Mouse (Mus musculus) c-Kit-positive CD71-positive TER-119-positive erythroid progenitor cells, embryonic 14.5 days (primary cell): ENCODE measurements at regions not wholly inside any gene's neighbourhood (a gene's known extent, or its start where the extent isn't known, plus 50 kb on each side); places are given as distances from the start of the nearest gene placed in this dataset.
A peak's percentile ranks its signal among the peaks of the same experiment; 100 is the strongest.
"Not testable (repeated sequence)": the region's sequence is repeated elsewhere in the genome, so short reads cannot be mapped to it uniquely, and the experiment has no call there.

Source experiments
- DNase-seq: peaks from one replicate; pipeline ENCODE4 v3.0.0-alpha.2; 2013; ENCODE audit warnings: low spot score

DNA sequence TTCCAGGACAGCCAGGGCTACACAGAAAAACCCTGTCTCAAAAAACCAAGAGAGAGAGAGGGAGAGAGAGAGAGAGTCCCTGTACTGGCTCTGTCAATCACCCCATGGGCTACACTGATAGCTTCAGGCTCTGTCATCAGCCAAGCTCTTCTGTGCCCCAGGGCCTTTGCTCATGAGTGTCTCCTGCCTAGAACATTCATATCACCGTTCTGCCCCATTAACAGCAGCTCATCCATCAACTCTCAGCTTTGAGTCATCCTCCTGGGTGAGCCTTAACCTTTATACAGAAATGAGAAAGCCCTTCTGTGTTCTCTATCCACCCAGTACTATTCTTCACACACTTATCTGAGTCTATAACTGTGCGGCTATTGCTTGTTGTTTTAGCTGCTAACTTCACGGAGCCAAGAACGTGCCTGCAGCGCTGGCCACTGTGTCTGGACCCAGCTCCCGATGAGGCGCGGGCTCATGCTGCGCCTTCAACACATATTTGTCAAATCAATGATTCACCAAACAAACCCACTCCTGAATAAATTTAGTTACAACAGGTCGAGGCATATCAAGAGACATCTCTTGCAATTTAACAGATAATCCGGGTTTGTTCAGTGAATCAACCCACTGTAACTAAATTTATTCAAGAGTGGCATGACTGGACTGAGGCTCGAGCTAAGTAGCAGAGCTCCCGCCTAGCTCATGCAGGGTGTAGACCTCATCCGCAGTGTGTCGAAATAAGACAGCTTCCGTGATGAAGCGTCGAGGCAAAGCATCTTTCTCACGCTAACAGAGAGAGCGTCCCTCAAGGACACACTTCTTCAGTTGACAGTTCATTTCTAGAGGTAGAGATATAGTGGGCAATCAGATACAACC is 152.1 kb downstream of the Katnal1 start:
- no peak for DNase-seq

DNA sequence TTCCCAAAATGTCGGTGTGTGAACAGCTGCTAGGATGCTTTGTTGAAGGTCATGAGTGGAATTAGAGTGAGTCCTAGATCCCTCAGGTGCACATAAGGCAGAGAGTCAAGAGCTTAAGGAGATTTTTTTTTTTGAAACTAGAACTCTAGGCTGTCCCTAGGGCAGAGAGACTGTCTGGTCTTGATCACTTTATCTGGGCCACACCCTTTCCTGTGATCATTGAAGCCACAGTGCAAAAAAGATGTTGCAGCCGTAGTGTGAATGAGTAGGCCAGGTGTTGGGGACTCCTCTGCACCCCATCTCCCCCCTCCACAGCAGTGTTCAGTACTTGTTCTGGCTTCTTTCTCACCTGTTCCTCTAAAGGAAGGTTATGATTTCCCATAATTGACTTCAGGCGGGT is 153.9 kb downstream of the Katnal1 start:
- peak; percentile 17 for DNase-seq

DNA sequence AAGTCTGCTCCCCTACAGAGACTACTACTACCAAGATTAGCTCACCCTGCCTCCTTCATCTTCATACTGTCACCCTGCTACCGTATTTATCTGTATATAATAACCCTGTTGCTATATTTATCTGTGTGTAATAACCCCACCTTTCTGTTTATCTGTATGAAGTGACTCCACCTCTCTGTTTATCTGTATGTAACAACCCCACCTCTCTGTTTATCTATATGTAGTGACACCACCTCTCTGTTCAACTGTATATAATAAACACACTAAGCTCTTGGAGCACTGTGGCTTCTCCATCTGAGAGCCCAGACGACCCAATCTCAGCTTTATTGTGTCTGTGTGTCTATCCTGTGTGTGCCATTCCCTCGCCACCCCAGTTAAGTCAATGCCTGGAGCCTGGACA is 154.7 kb downstream of the Katnal1 start:
- peak; percentile 40 for DNase-seq

DNA sequence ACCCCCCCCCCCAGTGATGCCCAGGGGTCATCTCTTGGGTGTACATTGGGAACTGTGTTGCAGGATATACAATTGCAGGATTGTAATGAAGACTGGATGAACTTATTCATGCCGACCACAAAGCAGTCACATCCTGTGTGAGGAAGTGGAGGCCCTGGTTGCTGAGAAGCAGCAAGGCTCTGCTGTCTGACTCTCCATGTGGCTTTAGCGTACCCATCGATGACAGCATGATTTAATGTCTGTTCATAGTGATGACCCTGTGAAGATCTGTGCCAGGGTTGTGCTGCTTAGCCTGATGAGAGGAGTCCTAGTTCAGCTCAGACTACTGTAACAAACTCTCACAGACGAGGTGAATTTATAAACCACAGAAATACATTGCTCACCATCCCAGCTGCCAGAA is 159.7 kb downstream of the Katnal1 start:
- DNase-seq: no peak

DNA sequence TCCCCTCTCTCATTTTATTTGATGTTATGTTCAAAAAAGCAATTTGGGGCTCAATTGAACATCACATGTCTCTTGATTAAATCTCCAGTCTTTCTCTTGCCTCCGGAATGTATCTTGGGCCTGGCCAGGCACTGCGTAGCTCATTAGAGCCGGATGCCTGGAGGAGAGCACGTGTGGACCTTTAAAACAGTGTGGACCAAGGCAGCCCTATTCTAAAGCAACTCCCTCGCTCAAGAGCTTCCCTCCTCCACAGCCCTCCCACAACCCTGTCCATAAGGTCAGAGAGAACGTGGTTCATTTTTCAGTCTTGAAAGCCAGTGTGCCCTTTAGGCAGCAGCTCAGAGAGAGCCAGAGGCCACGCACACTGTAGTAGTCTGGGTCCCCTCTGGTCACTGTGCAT is 160.8 kb downstream of the Katnal1 start:
- no peak for DNase-seq

DNA sequence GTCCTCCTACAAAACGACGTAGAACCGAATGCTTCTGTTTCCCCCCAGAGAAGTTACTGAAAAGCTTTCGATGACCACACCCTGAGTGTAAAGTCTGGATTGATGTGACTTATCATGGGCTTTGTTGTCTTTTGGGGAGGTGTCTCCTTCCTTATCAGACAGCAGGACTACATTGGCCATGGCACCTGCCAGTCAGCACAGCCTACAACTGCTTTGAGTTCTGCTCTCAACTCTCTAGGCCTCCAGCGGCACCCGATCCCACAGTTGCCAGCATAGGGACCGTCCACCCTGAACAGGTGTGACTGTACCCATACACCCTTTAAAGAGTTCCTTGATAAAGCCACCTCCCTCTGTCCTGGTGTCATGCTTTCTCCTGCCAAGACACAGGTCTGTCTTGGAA is 163.1 kb downstream of the Katnal1 start:
- no peak for DNase-seq

DNA sequence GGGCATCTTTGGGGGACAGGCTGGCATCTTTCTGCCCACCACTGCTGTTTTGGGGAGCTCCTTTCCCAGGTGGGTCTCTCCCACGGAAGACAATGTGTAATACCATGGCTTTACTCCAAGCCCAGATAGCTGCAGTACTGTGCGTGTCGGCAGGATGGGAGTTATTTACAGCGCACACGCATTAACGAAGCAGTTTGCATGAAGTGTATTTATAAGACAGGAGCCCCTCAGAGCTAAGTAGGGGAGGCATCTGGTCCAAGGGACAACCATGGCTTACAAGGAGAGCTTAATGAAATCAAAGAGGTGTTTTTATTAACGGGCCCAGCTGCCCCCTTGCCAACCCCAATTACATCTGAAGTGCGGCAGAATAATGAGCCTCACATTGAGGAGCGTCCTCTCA is 169.0 kb downstream of the Katnal1 start:
- no peak for DNase-seq

DNA sequence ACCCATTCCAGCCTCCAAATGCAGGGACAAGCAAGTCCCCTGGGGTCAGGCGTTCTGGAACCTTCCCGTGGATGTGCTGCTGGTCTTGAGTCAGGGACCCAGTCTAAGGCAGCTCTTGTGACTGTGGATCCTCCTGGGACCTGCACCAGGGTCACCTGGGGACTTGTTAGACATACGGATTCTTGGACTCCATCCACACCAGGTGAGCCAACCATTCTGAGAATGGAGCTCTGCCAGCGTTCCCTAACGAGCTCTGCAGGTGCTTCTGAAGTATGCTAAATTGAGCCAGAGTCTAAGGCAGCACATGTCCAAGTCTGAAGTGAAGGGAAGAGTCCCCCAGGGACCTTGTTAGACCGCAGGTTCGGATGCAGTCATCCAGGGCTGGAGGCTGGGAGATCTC is 170.3 kb downstream of the Katnal1 start:
- DNase-seq: no peak

DNA sequence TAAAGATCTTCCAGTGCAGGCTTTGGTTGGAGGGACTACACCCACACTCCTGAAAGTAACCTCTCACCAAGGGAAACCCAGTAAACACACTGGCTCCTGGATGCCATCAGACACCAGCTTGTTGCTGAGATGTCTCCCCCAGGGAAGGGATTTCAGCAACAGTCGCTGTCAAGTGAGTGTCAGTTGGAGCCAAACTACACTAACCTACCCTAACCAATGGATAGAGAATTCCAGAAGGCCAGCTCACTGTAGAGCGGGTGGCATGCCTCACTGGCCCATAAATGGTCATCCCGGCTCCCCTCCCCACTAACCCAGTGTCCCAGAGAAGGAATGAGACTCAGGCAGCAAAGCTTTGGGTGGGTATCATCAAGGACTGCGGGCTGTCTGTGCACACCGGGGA is 171.4 kb downstream of the Katnal1 start:
- DNase-seq: no peak

DNA sequence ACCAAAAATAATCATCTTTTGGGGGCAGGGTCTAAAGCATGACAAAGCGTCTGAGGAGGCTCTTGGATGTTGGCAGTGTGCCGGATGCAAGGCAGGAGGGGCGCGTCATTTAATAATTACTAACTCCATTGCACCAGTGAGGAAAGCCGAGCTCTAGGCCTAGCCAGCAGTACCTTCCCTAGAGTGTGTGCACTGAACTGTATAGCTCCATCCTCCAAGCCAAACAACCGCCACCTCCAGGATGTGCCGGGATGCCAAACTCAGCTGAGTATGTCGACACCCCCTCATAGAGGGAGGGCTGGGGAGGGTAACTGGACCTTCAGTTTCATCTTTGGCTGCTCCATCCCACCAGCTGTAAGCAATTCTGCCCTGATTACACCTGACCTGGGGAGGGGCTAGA is 171.9 kb downstream of the Katnal1 start:
- DNase-seq: no peak

DNA sequence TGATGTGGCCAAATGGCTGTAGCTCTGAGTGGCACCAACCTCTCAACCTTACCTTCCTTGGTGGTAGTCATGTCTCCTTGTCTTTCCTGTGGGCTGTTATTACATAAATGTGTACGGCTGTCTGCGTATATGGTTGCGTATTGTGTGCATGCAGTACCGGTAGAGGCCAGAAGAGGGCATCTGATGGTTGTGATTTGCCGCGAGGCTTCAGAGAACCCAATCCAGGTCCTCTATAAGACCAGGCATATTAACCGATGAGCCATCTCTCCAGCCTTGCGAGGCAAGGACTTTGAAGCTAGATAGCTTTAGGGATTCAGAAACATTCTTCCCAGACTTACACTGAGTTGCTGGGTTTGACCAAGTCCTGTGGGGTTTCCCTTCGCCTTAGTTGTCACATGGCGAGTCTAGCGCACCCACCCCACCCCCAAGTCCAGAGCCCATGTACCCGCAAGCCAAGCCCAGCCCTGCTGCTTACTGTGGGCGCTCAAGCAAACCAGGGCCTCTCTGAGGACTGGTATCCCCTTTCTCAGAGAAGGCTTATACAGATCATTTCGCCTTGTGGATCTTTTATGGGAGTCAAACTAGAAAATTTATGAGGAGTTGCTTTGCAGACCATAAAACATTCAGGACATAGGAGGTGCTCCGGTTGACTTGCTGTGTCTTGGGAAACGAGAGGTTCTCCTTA is 172.7 kb downstream of the Katnal1 start:
- no peak for DNase-seq

DNA sequence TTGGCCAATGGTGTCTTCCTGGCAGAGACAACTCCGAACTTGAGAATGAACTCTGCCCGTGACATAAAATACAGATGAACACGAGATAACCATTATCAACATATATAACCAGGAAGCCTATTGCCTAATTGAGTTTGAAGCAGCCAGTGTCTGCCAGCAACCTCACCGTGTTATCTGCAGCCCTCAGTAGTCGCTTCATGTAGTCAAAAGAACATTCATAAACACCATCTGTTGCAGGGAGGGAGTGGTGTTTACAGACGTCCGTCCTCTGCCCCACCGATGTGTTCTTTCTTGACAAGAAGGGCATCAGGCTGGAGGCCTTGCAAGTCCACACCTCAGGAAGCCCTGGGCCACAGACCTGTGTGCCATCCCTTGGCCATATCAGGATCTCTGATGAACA is 173.3 kb downstream of the Katnal1 start:
- DNase-seq: no peak

DNA sequence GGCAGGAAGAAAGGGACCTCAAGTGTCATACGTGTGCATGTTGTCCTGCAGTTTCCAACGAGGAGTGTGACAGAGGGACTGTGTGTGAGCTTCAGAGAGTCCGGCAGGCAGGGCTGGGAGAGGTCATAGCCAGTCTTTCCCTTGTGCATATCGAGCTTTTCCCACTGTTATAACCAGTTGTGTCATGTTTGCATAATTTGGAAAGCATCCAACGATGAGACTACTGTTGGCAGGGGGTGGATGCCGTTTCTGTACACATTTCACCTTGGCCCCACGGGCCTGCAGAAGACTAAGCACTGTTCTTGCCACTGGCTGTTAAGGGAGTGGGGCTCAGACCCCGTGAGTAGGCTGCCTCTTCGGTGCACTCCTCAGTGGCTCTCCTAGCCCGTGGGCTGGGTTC is 174.2 kb downstream of the Katnal1 start:
- no peak for DNase-seq

DNA sequence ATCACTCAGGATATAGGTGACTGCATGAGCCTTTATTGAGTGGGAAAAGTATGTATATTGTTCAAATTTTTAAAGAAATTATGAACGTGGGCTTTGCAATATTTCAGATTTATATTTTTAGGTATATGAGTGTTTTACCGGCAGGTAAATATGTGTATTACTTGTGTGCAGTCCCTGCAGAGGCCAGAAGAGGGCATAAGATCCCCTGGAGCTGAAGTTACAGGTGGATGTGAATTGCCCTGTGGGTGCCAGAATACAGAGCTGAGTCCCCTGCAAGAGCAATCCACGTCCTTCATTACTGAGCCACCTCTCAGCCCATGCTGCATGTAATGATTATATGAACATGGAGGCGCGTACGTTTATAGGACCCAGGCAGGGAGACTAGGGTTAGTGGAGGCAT is 174.8 kb downstream of the Katnal1 start:
- DNase-seq: no peak

DNA sequence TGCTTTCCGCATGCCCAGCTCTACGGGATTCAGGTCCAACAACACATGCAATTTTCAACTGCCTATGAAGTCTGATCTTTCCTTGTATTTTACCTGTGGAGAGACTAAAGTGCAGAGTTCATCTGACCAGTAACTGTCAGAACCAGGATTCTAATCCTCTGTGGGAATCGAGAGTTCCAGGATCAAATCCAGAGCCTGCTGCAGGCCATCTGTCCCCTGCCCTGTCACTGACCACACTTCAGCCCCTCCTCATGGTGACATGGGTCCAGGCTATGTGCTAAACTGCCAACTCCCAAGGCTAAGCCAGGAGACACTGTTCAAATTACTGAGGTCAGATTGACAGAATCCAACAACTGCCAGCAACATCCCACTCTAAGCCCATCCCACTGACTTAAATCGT is 175.7 kb downstream of the Katnal1 start:
- DNase-seq: no peak

DNA sequence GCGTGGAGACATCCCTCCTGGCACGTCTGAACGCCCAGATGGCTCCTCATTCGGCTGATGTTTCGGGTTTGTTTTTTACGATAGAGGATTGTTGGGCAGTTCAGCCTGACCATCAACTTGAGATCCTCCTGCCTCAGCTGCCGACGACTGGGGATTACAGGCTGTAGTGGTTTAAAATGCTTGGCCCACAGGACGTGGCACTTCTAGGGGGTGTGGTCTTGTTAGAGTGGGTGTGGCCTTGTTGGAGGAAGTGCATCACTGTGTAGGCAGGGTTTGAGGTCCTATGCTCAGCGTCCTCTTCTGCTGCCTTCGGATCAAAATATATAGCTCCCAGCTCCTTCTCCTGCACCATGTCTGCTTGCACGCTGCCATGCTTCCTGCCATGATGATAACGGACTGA is 177.1 kb downstream of the Katnal1 start:
- no peak for DNase-seq

DNA sequence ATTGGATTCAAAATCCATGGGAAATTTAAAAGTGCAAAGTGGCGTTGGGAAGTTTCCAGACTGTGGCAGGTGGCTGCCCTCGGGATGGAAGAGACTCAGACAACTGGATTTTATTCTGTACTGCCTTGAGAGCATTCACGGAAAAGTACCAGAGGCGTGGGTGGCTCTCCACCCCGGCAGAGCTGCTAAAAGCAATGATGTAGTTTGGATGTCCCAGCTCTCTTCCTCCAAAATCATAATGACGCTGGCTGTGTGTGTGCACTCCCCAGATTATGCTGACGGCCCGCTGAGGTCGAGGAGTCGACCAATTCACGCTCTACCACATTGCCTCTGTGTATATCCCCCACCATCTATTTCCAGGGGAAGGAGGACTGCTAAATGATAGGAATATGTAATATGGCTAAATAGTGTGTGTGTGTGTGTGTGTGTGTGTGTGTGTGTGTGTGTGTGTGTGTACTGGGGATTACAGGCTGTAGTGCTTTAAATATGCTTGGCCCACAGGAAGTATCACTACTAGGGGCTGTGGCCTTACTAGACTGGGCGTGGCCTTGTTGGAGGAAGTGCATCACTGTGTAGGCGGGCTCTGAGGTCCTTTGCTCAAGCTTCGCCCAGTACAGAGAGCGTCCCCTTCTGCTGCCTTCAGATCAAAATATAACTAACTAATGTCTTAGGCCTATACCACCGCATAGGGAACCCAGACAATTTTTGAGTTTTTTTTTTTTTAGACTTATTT is 179.0 kb downstream of the Katnal1 start:
- no peak for DNase-seq

DNA sequence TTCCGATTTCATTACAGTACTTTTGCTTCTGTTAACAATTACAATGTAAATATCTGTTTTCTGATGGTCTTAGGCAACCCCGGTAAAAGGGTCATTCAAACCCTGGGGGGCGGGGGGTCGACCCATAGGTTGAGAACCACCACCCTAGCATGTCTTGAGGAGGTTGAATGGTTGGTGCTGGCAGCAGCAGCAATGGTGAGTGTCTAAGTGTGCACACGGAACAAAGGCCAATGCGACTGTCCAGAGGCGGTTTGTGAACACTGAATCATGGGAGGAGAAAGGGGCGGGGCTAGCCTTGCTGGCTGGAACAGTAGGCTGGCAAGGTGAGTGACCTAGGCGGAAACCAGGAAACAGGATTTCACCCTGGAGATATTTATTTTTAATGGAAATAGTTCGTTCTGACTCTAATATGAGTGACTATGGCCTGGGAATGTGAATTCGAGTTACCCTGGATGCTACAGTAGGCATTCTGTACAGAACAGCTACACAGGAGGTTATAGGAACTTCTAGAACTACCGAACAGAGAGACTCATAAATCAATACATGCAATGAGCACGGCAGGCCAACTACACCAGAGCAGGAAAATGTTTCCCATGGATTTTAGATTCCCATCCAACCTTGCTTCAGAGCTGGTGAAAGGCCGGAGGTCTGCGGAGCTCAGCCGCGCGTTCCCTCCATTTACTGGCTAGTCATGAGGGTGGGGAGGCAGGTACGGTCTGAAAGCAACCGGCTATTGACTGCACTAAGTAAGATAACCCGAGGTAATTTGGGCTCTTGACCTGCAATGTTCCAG is 181.0 kb downstream of the Katnal1 start:
- DNase-seq: no peak

DNA sequence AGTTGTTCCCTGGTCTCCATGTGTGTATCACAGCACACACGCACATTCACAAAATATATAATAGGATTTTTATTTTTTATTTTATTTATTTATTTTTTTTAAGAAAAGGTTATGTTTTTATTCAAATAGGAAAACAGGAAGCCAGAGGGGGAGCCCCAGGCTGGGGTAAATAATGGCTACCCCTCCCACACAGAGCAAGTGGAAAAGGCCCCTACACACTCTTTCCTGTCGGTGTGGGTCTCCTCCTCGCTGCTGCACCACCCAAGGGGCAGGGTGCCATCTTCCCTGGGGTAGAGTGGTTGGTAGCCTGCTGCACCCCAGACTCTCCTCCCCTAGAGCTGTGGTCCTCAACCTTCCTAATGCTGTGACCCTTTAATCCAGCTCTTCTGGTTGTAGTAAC is 181.6 kb downstream of the Katnal1 start:
- DNase-seq: no peak

DNA sequence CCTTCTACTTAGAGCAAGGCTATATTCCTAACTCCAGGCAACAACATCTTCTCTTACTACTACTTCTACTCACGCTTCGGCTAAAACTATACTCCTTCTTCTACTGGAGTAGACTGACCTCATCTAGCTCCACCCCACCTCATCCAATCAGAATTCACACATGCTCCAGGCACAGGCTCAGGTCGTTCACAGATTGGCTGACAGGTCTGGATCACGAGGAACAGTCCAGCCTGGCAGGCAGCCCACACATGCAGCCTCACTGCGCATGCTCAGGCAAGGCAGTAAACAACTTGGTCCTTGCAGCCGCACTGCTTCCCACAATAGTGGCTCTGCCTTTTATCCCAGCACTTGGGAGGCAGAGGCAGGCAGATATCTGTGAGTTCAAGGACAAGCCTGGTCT is 182.4 kb downstream of the Katnal1 start:
- DNase-seq: not testable (repeated sequence)

DNA sequence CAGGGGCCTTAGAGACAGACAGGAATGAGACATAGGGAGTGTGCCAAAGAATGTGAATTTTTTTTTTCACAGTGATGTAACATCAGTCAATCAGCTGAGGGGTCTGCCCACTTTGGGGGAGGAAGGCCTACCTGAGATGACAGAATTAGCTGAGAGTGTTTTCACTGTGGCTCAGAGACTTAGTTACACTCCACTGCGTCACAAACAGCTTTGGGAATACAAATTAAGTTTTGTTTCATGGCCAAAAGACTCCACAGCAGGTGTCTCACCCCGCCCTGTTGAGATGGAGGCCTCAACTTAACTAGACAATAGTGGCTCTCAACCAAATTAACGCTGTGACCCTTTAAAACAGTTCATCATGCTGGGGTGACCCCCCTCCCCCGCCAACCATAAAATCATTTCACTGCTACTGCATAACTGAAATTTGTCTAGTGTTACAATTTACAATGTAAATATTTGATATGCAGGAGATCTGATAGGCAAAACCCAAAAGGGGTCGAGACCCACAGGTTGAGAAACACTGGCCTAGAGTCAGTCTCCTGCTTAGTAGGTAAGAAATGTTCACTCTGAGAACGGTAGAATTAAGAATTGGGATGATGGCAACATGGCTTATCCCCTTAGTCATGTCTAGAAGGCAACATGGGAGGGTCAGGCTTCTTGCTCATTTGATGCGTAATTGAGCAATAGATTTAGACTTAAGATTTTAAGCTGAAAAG is 184.3 kb downstream of the Katnal1 start:
- DNase-seq: no peak
